Mouse (Mus musculus) ES-E14 (cell line): Measurements from ENCODE around the gene Insr. TPM values are rescaled to one million over a fixed set of nuclear protein-coding genes. Genes with fewer than 3 reads are reported as not detected.

Experiments
- DNase-seq: peaks from one replicate; pipeline ENCODE4 v3.0.0-alpha.2; 2013; ENCODE audit warnings: low read depth, low spot score
- H3K27ac ChIP-seq: 2 replicates; pipeline ENCODE4 v1.5.1; 2012; ENCODE audit warnings: low read depth, mild to moderate bottlenecking, low read length, moderate library complexity, mixed read lengths; ENCODE audit not compliant: poor library complexity, insufficient read depth, severe bottlenecking
- H3K36me3 ChIP-seq: 2 replicates; pipeline ENCODE4 v1.6.1; 2012; ENCODE audit warnings: mild to moderate bottlenecking, low read length, moderate library complexity, mixed read lengths; ENCODE audit not compliant: control insufficient read depth, poor library complexity, insufficient read depth, severe bottlenecking
- H3K4me1 ChIP-seq, 2 experiments: fragments of 150-350 bp in 1 of 2; sonication (generic) in 1 of 2; 2 replicates each; pipeline ENCODE4 v1.6.1; 2012; ENCODE audit warnings: low read length in 2 of 2, mild to moderate bottlenecking in 1 of 2, mixed read lengths in 1 of 2; ENCODE audit not compliant: control insufficient read depth in 2 of 2, insufficient read depth in 2 of 2, poor library complexity in 1 of 2
- H3K4me3 ChIP-seq, 2 experiments: fragments of 150-350 bp in 1 of 2; sonication (generic) in 1 of 2; 2 replicates each; pipeline ENCODE4 v1.5.1; 2012; ENCODE audit warnings: low read length in 2 of 2, low read depth in 1 of 2, mild to moderate bottlenecking in 1 of 2, mixed read lengths in 1 of 2; ENCODE audit not compliant: insufficient read depth in 1 of 2, poor library complexity in 1 of 2, severe bottlenecking in 1 of 2
- H3K9ac ChIP-seq: 2 replicates; pipeline ENCODE4 v1.6.1; 2012; ENCODE audit warnings: low read depth, mild to moderate bottlenecking, low read length, mixed read lengths; ENCODE audit not compliant: poor library complexity, insufficient read depth, severe bottlenecking
- H3K9me3 ChIP-seq: fragments of 150-350 bp; sonication (generic); 2 replicates; pipeline ENCODE4 v1.6.1; 2012; ENCODE audit warnings: low read depth, mild to moderate bottlenecking, low read length; ENCODE audit not compliant: control insufficient read depth, insufficient read depth
- CHD2 ChIP-seq: IDR thresholded peaks from 2 replicates; pipeline ENCODE4 v1.6.1; 2014; ENCODE audit warnings: mild to moderate bottlenecking, low read depth, low read length, inconsistent platforms
- HCFC1 ChIP-seq: IDR thresholded peaks from 2 replicates; pipeline ENCODE4 v1.6.1; 2012; ENCODE audit warnings: low read length, inconsistent platforms, borderline replicate concordance; ENCODE audit not compliant: insufficient read depth
- MAFK ChIP-seq: IDR thresholded peaks from 2 replicates; pipeline ENCODE4 v1.6.1; 2014; ENCODE audit warnings: mild to moderate bottlenecking, low read depth, low read length, inconsistent platforms; ENCODE audit not compliant: insufficient read depth
- ZC3H11A ChIP-seq: IDR thresholded peaks from 2 replicates; pipeline ENCODE4 v1.6.1; 2012; ENCODE audit warnings: low read depth, mild to moderate bottlenecking, inconsistent platforms, low read length, borderline replicate concordance
- ZNF384 ChIP-seq: IDR thresholded peaks from 2 replicates; pipeline ENCODE4 v1.6.1; 2012; ENCODE audit warnings: low read depth, low read length, inconsistent platforms
- in situ Hi-C, 2 experiments: fragments of 600-800 bp; cut with MboI; formaldehyde crosslinking; loops; one replicate each; pipeline ENCODE4 v1.15.1; 2025; ENCODE audit warnings: low sequenced_read_pairs in 2 of 2, inconsistent platforms in 1 of 2; ENCODE audit not compliant: unreplicated experiment in 2 of 2
- total RNA-seq: library from RNA; depleted of rRNA; stranded (reverse); fragments of 300-350 nt; gene quantifications from 2 replicates; pipeline ENCODE4 v1.2.3, GENCODE M21; 2012

Insr gene
- total RNA-seq, 1 experiment: 9.3 TPM

DNA sequence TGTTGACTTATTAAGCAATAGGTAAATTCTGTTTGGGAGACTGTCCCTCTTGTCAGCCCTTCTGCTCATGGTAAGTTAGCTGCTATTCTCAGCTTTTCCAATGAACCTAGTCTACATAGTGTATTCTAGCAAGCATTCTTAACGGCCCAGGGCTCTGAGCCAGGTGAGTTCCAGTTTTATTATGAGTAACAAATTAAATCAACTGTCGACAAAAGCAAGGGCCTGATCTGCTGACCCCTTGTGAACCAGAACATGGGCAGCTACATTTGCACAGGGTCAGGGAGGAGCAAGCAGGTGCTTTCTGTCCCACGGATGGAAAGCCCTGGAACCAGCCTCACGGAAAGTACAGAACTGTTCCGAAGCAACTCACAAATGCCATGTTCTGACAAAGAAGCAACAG, 52.0 kb downstream of the Insr start:
- Histone ChIP-seq H3K9ac (no peak overlapping the region), H3K27ac (no peak overlapping the region), H3K4me1 (no peaks in the 10 kb centered on the region), H3K9me3 (no peaks in the 10 kb centered on the region), H3K4me3 (no peak overlapping the region), H3K36me3 (no peaks in the 10 kb centered on the region)
- in situ Hi-C loops: no loop called here
- no peak for DNase-seq
- TF ChIP-seq ZC3H11A (no peak), MAFK (no peak), HCFC1 (no peak), ZNF384 (no peak), CHD2 (no peak)

DNA sequence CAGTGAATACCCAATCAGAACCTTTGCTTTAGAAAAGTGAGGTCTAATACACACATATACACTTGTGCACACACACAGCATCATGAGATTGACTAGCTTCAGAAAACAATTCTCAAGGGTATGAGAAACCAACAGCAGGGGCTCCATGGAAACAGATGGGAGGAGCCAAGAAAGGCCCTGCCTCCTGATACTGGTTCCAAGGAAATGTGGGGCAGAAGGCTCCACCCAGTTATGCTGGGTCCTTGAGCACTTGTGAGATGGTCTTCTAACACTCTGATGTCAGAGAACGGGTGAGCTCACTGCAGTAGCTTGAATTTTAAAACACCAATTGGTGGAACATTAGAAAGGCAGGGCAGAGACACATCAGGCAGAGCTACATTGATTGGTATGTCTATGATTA, 53.7 kb downstream of the Insr start:
- Histone ChIP-seq H3K27ac (no peak overlapping the region), H3K4me1 (no peaks in the 10 kb centered on the region), H3K4me3 (no peak overlapping the region), H3K9ac (no peak overlapping the region), H3K9me3 (no peaks in the 10 kb centered on the region), H3K36me3 (no peaks in the 10 kb centered on the region)
- TF ChIP-seq MAFK (no peak), ZNF384 (no peak), HCFC1 (no peak), ZC3H11A (no peak), CHD2 (no peak)
- in situ Hi-C loops: no loop called here
- no peak for DNase-seq

GRCm38 (mm10) chr8:3225184-3225583, 54.2 kb downstream of the Insr start:
- Histone ChIP-seq H3K4me3 (no peak overlapping the region), H3K36me3 (no peaks in the 10 kb centered on the region), H3K4me1 (no peaks in the 10 kb centered on the region), H3K9ac (no peak overlapping the region), H3K27ac (no peak overlapping the region), H3K9me3 (no peaks in the 10 kb centered on the region)
- TF ChIP-seq ZC3H11A (no peak), CHD2 (no peak), ZNF384 (no peak), HCFC1 (no peak), MAFK (no peak)
- DNase-seq: no peak
- in situ Hi-C loops: no loop called here

DNA sequence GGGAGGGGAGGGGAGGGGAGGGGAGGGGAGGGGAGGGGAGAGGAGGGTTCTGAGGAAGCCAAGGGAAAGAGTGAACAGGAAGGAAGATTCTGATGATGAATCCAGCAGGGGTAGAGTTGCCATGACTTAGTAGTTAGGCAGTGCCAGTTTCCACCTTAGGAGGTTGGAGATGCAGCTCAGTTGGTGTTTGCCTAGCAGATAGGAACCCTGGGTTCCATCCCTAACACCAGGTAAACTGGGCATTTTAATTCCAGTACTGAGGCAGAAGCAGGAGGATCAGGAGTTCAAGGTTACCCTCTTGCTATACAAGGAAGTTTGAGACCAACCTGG, 56.8 kb downstream of the Insr start:
- no peaks in the 10 kb centered on the region for H3K4me1 ChIP-seq
- H3K4me3 ChIP-seq: no peak overlapping the region
- H3K9ac ChIP-seq: no peak overlapping the region
- no peak overlapping the region for H3K27ac ChIP-seq
- no peak for DNase-seq
- H3K9me3 ChIP-seq: no peaks in the 10 kb centered on the region
- in situ Hi-C loops: loop anchor here in 1 of 2 experiments (5.0 kb wide), 1 partner anchor 55 kb away; the partner anchor contains the start of gene Insr
- TF ChIP-seq ZC3H11A: no peak
- no peak for TF ChIP-seq CHD2
- no peak for TF ChIP-seq ZNF384
- TF ChIP-seq MAFK: no peak
- TF ChIP-seq HCFC1: no peak
- no peaks in the 10 kb centered on the region for H3K36me3 ChIP-seq

- H3K9ac ChIP-seq: no peak overlapping the region
- no peaks in the 10 kb centered on the region for H3K36me3 ChIP-seq
- H3K9me3 ChIP-seq: no peaks in the 10 kb centered on the region
- H3K4me3 ChIP-seq: peak overlapping the region in 1 of 2 experiments; percentile 76; a peak in 1 of 4 replicates
- no peak for DNase-seq
- in situ Hi-C loops: loop anchor here in 1 of 2 experiments (5.0 kb wide), 1 partner anchor 55 kb away; the partner anchor contains the start of gene Insr
- H3K4me1 ChIP-seq: no peaks in the 10 kb centered on the region
- TF ChIP-seq ZNF384 (no peak), HCFC1 (no peak), CHD2 (no peak), MAFK (no peak), ZC3H11A (no peak)
- H3K27ac ChIP-seq: no peak overlapping the region
Measured at GRCm38 (mm10) chr8:3221960-3222635, 57.3 kb downstream of the Insr start.
